Mouse (Mus musculus): Measurements from ENCODE around the gene Exoc3l. TPM values are rescaled to one million over a fixed set of nuclear protein-coding genes. Genes with fewer than 3 reads are reported as not detected.

The Exoc3l gene
- polyA plus RNA-seq (2015; fragmentation: Nextera tagmentation; extraction: Ambion mirVana): 12.3 and 14.2 TPM in 2 replicates

GRCm38 (mm10) chr8:105295895-105296573, at the start of gene Exoc3l:
Exoc3l (minus strand) TSS chr8:105296101.
- Histone ChIP-seq H3K4me3 (peak within 1 kb of the TSS; percentile 99), H3K27me3 (no peaks in the 10 kb centered on the region), H3K4me2 (peak within 1 kb of the TSS; percentile 86), H3K27ac (peak within 1 kb of the TSS; percentile 83), H3K9ac (peak within 1 kb of the TSS; percentile 97), H3K9me3 (replicated peaks) (no peaks in the 10 kb centered on the region), H3K4me1 (replicated peaks) (peaks cover 23% of the 10 kb centered on the region), H3K36me3 (peaks cover 14% of the 10 kb centered on the region)
- 41% methylated on average over 11 of the region's 11 CpGs for WGBS
- ATAC-seq (replicated peaks; ENCODE audit: insufficient number of reproducible peaks, insufficient read depth, low FRiP score, low read depth): no peak

- peak overlapping the region; percentile 97 for H3K4me2 ChIP-seq
- H3K9me3 ChIP-seq (replicated peaks): no peaks in the 10 kb centered on the region
- H3K4me1 ChIP-seq (replicated peaks): peaks cover 73% of the 10 kb centered on the region
- 33% methylated on average over 7 of the region's 7 CpGs for WGBS
- no peak for ATAC-seq (replicated peaks; ENCODE audit: insufficient number of reproducible peaks, insufficient read depth, low FRiP score, low read depth)
- H3K27me3 ChIP-seq: no peaks in the 10 kb centered on the region
- peak overlapping the region; percentile 43 for H3K27ac ChIP-seq
- H3K36me3 ChIP-seq: no peaks in the 10 kb centered on the region
- H3K9ac ChIP-seq: 0 out of 2 replicates have a peak overlapping the region, but pooled peaks have one; percentile 20
- H3K4me3 ChIP-seq: peak overlapping the region; percentile 88; the same call in 1 of the 2 replicates
Observed at GRCm38 (mm10) chr8:105345061-105345975, 49.4 kb upstream of the Exoc3l start.

GRCm38 (mm10) chr8:105343791-105344574, 48.1 kb upstream of the Exoc3l start:
- Histone ChIP-seq H3K9ac (peak overlapping the region; percentile 17; the same call in 1 of the 2 replicates), H3K4me3 (no peak overlapping the region)

GRCm38 (mm10) chr8:105342768-105343167, 46.9 kb upstream of the Exoc3l start:
- ATAC-seq (replicated peaks; ENCODE audit: insufficient number of reproducible peaks, insufficient read depth, low FRiP score, low read depth): no peak
- Histone ChIP-seq H3K4me2 (no peak overlapping the region), H3K36me3 (peaks cover 3% of the 10 kb centered on the region), H3K9ac (no peak overlapping the region), H3K4me1 (replicated peaks) (peaks cover 73% of the 10 kb centered on the region), H3K4me3 (no peak overlapping the region), H3K9me3 (replicated peaks) (no peaks in the 10 kb centered on the region), H3K27ac (no peak overlapping the region), H3K27me3 (no peaks in the 10 kb centered on the region)
- WGBS: 74% methylated on average over 4 of the region's 4 CpGs

More at GRCm38 (mm10) chr8:105343791-105344574, 48.1 kb upstream of the Exoc3l start:
- ATAC-seq (replicated peaks; ENCODE audit: insufficient number of reproducible peaks, insufficient read depth, low FRiP score, low read depth): no peak
- no peaks in the 10 kb centered on the region for H3K27me3 ChIP-seq
- WGBS: 50% methylated on average over 8 of the region's 8 CpGs
- H3K9me3 ChIP-seq (replicated peaks): no peaks in the 10 kb centered on the region
- no peaks in the 10 kb centered on the region for H3K36me3 ChIP-seq
- H3K4me2 ChIP-seq: peak overlapping the region; percentile 97; the same call in 1 of the 2 replicates
- H3K27ac ChIP-seq: peak overlapping the region; percentile 31; the same call in 1 of the 2 replicates
- H3K4me1 ChIP-seq (replicated peaks): peaks cover 73% of the 10 kb centered on the region

- Histone ChIP-seq H3K9ac (no peak overlapping the region), H3K4me1 (replicated peaks) (peaks cover 63% of the 10 kb centered on the region), H3K36me3 (peaks cover 16% of the 10 kb centered on the region), H3K27ac (peak overlapping the region; percentile 65), H3K4me2 (0 out of 2 replicates have a peak overlapping the region, but pooled peaks have one; percentile 10), H3K9me3 (replicated peaks) (no peaks in the 10 kb centered on the region), H3K27me3 (no peaks in the 10 kb centered on the region), H3K4me3 (no peak overlapping the region)
- ATAC-seq (replicated peaks; ENCODE audit: insufficient number of reproducible peaks, insufficient read depth, low FRiP score, low read depth): no peak; the same call in 1 of the 2 replicates
- WGBS: 22% methylated on average over 8 of the region's 8 CpGs
Observed at GRCm38 (mm10) chr8:105341399-105341798, 45.5 kb upstream of the Exoc3l start.

- H3K4me1 ChIP-seq (replicated peaks): peaks cover 49% of the 10 kb centered on the region
- WGBS: 51% methylated on average over 6 of the region's 6 CpGs
- H3K36me3 ChIP-seq: peaks cover 26% of the 10 kb centered on the region
- peak overlapping the region; percentile 65 for H3K27ac ChIP-seq
- H3K4me2 ChIP-seq: no peak overlapping the region
- H3K9me3 ChIP-seq (replicated peaks): no peaks in the 10 kb centered on the region
- H3K27me3 ChIP-seq: no peaks in the 10 kb centered on the region
- no peak overlapping the region for H3K4me3 ChIP-seq
- peak; percentile 18; the same call in 1 of the 2 replicates for ATAC-seq (replicated peaks; ENCODE audit: insufficient number of reproducible peaks, insufficient read depth, low FRiP score, low read depth)
- H3K9ac ChIP-seq: no peak overlapping the region
Observed at GRCm38 (mm10) chr8:105339886-105340635, 44.2 kb upstream of the Exoc3l start.

GRCm38 (mm10) chr8:105338992-105339391, 43.1 kb upstream of the Exoc3l start:
- ATAC-seq (replicated peaks; ENCODE audit: insufficient number of reproducible peaks, insufficient read depth, low FRiP score, low read depth): no peak
- H3K36me3 ChIP-seq: peaks cover 36% of the 10 kb centered on the region
- H3K27me3 ChIP-seq: no peaks in the 10 kb centered on the region
- no peak overlapping the region for H3K4me3 ChIP-seq
- WGBS: 15% methylated on average over 4 of the region's 4 CpGs
- no peak overlapping the region for H3K4me2 ChIP-seq
- H3K9me3 ChIP-seq (replicated peaks): no peaks in the 10 kb centered on the region
- H3K9ac ChIP-seq: no peak overlapping the region
- peak overlapping the region; percentile 65 for H3K27ac ChIP-seq
- H3K4me1 ChIP-seq (replicated peaks): peaks cover 39% of the 10 kb centered on the region

GRCm38 (mm10) chr8:105336373-105337130, 40.7 kb upstream of the Exoc3l start:
- WGBS: 73% methylated on average over 32 of the region's 32 CpGs
- peaks cover 33% of the 10 kb centered on the region for H3K4me1 ChIP-seq (replicated peaks)
- H3K27me3 ChIP-seq: no peaks in the 10 kb centered on the region
- no peak overlapping the region for H3K9ac ChIP-seq
- ATAC-seq (replicated peaks; ENCODE audit: insufficient number of reproducible peaks, insufficient read depth, low FRiP score, low read depth): no peak
- no peak overlapping the region for H3K27ac ChIP-seq
- H3K4me3 ChIP-seq: no peak overlapping the region
- no peak overlapping the region for H3K4me2 ChIP-seq
- no peaks in the 10 kb centered on the region for H3K9me3 ChIP-seq (replicated peaks)
- H3K36me3 ChIP-seq: peaks cover 59% of the 10 kb centered on the region

- Histone ChIP-seq H3K27me3 (no peaks in the 10 kb centered on the region), H3K36me3 (peaks cover 89% of the 10 kb centered on the region), H3K9ac (no peak overlapping the region), H3K4me3 (no peak overlapping the region), H3K27ac (no peak overlapping the region), H3K4me2 (no peak overlapping the region), H3K9me3 (replicated peaks) (no peaks in the 10 kb centered on the region), H3K4me1 (replicated peaks) (peaks cover under 1% of the 10 kb centered on the region)
- ATAC-seq (replicated peaks; ENCODE audit: insufficient number of reproducible peaks, insufficient read depth, low FRiP score, low read depth): no peak
- WGBS: 53% methylated on average over 2 of the region's 2 CpGs
Observed at GRCm38 (mm10) chr8:105332523-105332922, 36.6 kb upstream of the Exoc3l start.

- H3K27ac ChIP-seq: no peak overlapping the region
- H3K9me3 ChIP-seq (replicated peaks): no peaks in the 10 kb centered on the region
- H3K4me2 ChIP-seq: no peak overlapping the region
- H3K27me3 ChIP-seq: no peaks in the 10 kb centered on the region
- H3K4me3 ChIP-seq: no peak overlapping the region
- H3K36me3 ChIP-seq: peaks cover 83% of the 10 kb centered on the region
- no peak overlapping the region for H3K9ac ChIP-seq
- ATAC-seq (replicated peaks; ENCODE audit: insufficient number of reproducible peaks, insufficient read depth, low FRiP score, low read depth): no peak
- WGBS: 89% methylated on average over 9 of the region's 9 CpGs
- peaks cover 7% of the 10 kb centered on the region for H3K4me1 ChIP-seq (replicated peaks)
Observed at GRCm38 (mm10) chr8:105331931-105332330, 36.0 kb upstream of the Exoc3l start.
